Mouse (Mus musculus) CH12F3 (cell line): Measurements from ENCODE around the gene Acoxl.

Experiments used
- in situ Hi-C: fragments of 300-500 bp; cut with MboI; formaldehyde crosslinking; loops from 2 replicates; pipeline ENCODE4 v1.14.3; 2020; ENCODE audit warnings: low sequenced_read_pairs

The Acoxl gene

DNA sequence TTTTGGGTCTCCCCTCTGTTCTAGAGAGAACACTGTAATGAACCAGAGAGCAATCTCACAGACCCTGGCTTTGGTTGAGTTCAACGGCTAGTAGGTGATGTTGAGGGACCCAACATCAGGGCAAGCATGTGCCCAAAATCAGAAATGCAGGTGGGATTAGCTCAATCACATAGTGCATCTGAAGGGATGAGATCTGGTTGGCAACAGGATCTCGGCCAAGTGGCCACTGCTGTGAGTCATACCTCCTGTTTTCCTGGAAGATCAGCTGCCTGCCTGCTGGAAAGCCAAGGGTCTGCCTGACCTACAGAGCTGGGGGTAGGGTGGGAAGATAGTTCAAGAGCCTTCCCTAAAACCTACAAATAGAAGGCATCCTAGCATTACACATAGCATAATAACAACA, 185.2 kb downstream of the Acoxl start:
- in situ Hi-C loops = no loop called here

GRCm38 (mm10) chr2:128027696-128028095, 189.0 kb downstream of the Acoxl start:
- in situ Hi-C loops = no loop called here

GRCm38 (mm10) chr2:128029968-128030367, 191.3 kb downstream of the Acoxl start:
- in situ Hi-C loops = no loop called here

- in situ Hi-C loops = no loop called here
Measured at GRCm38 (mm10) chr2:128032111-128032510, 193.4 kb downstream of the Acoxl start.

GRCm38 (mm10) chr2:128033503-128033902, 194.8 kb downstream of the Acoxl start:
- in situ Hi-C loops = no loop called here

DNA sequence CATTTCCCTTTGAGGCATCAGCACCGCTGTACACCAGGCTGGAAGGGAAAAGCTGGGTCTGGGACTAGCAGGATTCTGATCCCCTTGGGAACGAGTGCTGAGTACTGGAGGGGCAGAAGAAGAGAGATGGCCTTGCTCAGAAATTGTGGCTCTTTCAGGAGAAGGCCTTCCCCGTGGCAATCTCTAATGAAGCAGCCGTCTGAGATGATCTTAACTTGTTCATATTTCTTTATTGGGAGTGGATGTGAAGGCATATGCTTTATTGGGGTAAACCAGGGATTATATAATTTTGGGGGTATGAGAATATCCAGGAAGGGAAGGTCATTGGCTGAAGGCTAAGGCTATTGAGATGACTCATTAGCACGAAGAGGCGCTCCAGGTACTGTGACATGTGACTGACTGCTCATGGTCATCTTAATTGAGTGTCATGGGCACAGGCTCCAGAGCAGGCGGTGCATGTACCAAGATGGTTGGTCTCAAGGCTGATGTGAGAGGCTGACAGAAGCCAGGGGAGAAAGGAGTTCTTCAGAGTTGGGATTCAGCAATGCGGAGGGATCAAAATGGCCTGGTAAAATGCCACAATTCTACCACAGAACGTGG, 195.5 kb downstream of the Acoxl start:
- in situ Hi-C loops = no loop called here

- in situ Hi-C loops = no loop called here
Measured at GRCm38 (mm10) chr2:128038259-128038890, 199.7 kb downstream of the Acoxl start.

DNA sequence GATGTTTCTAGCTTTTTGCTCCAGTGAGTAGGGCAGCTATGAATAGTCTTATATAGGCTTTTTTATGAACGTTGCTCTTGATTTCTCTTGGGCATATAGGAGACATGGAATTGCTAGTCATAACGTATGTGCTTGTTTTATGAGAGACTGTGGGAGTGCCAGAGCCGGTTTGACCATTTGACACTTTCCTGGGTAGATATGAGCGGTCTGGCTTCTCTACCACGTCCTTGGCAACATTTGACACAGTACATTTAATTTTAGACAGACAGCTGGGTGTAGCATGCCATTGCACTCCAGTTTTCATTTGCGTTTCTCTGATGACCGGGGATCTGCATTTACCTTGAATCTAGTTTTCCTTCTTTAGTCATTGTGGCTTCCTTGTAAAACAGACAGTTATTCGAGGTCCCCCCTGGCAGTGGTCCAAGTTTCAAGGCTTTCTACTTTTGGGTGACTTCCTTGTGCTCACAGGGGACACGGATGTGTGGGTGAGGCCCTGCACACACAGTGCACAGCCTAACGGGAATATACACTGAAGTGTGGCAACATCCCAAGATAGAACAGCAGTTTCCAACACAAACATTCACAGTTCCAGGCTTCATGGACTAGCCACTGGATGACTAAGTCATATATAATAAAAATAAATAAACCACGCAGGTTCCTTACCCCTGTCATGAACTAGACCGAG, 202.5 kb downstream of the Acoxl start:
- in situ Hi-C loops = no loop called here

DNA sequence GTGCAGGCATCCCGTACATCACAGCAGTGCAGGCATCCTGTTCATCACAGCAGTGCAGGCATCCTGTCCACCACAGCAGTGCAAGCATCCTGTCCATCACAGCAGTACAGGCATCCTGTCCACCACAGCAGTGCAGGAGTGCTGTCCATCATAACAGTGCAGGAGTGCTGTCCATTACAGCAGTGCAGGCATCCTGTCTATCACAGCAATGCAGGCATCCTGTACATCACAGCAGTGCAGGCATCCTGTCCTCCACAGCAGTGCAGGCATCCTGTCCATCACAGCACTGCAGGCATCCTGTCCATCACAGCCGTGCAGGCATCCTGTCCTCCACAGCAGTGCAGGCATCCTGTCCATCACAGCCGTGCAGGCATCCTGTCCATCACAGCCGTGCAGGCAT, 207.8 kb downstream of the Acoxl start:
- in situ Hi-C loops = no loop called here

- in situ Hi-C loops = no loop called here
Measured at GRCm38 (mm10) chr2:128054905-128055304, 216.2 kb downstream of the Acoxl start.

DNA sequence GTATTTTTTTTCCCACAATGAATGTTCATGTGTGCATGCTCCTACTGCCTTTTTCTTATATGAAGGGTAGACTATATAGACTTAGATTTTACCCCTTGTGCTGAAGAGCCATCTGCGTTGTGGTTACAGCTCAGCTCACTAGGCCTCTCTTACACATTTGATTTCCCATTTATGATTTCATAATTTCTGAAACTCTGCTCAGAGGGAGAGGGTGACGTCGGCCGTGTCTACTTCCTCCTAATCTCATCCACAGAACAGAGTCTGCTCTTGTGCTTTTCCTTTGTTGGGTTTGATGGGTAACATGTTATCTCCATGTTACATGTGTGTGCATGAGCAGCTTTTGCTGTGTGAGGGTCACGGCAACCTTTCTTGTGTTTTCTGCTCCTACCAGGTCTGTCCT, 219.2 kb downstream of the Acoxl start:
- in situ Hi-C loops = no loop called here

- in situ Hi-C loops = no loop called here
Measured at GRCm38 (mm10) chr2:128058627-128059026, 220.0 kb downstream of the Acoxl start.

DNA sequence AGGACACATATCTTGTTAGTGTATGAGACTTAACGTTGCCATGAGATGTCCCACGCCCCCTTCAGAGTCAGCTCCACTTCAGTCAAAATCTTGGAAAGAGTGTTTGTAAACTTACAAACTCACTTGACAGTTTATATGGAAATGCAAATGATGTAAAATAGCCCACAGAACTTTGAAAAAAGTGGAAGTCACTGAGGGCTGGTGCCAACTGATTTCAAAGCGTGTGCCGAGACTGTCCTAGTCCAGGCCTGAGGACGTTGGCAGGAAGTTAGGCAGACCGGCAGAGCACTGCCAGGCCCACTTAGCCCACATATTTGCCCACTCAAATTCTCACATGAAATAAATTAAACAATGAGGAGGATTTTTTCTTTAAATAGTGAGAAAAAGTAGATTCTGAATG, 221.5 kb downstream of the Acoxl start:
- in situ Hi-C loops = no loop called here

DNA sequence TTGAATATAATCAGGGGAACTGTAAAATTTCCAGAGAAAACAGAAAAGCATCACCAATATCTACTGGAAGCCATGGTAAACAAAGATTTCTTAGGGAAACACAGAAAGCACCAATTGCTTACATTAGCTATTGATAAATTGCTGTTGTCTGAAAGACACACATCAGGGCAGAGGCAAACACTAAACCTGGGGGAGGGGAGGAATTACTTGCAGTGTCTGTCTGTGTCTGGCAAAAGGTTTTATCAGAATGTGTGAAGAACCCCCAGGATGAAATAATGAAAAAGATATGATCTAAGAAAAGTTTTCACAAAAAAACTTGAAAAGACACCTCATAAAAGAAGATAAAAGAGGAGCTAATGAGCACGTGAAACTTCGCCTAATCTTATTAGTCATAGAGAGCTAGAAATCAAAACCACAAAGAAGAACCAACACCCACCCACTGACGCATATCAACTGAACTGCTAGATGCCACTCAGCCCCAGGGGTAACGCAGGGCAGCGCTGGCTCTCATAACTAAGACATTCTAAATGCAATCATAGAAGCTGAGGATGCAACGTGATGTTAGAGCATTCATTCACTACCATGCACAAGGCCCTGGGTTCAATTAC, 222.1 kb downstream of the Acoxl start:
- in situ Hi-C loops = no loop called here

- in situ Hi-C loops = no loop called here
Measured at GRCm38 (mm10) chr2:128061491-128061890, 222.8 kb downstream of the Acoxl start.

DNA sequence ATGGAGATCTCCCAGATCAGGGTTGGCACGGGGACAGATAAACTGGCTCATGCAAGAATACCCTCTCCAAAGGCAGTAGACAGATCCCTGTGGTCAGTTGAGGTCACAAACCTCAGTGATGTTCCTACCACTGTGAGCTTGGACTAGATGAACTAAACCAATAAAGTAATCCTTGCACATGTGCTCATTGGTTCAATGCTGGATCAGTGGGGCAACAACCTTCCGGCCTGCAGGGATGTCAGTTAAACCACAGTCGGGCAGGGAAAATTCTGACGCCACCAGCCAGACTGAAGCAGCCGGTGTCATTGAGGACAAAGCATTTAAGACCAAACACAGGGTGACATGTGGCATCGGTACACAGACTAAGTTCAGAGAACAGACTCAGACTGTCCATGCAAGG, 224.1 kb downstream of the Acoxl start:
- in situ Hi-C loops = no loop called here

- in situ Hi-C loops = no loop called here
Measured at GRCm38 (mm10) chr2:128065013-128065412, 226.3 kb downstream of the Acoxl start.

GRCm38 (mm10) chr2:128065576-128065975, 226.9 kb downstream of the Acoxl start:
- in situ Hi-C loops = no loop called here

DNA sequence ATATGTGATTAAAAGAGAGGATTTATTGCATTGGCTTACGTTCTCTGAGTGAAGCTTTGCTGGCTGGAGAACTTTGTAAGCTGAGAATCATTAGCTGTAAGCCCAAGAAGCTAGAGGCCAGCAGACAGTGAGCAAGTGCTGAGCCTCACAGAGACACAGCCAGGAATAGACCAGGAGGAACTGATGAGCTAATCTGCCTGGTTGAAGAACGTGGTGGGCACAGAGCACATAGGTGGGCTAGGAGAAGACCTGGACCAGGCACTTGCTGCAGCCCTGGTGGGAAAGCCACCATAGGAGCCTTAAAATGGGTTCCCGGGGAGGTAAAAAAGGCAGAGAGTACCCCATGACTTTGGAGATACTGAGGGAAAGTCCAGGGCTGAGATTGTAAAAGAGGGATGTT, 228.5 kb downstream of the Acoxl start:
- in situ Hi-C loops = no loop called here

DNA sequence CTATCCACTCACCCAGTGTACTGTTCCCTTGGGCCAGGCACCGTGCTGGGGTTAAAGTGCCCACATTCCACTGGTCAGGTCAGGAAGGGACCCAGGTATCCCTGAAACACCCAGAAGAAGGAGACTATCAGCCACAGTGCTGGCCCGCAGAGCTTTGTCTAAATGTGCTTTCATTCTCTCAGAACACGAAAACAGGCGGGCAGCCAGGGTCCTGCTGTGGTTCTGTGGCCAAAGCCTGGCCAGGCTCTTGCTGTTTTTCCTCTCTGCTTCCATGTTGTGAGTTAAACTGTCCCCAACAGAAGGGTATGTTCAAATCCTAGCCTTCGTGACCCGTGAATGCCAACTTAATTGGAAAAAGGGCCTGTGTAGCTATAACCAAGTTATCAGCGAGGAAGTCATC, 228.9 kb downstream of the Acoxl start:
- in situ Hi-C loops = no loop called here

GRCm38 (mm10) chr2:128068176-128068575, 229.5 kb downstream of the Acoxl start:
- in situ Hi-C loops = no loop called here

- in situ Hi-C loops = no loop called here
Measured at GRCm38 (mm10) chr2:128069025-128069424, 230.3 kb downstream of the Acoxl start.
